Comparison of ENCODE assay signal across 8 mouse cellular contexts in genomic region chr1:55130943-55131401, GRCm38 (mm10). TPM values are rescaled to one million over a fixed set of nuclear protein-coding genes. Genes with fewer than 3 reads are reported as not detected.
DNase-seq lines count a peak whose midpoint lies in the region; ATAC-seq and TF ChIP-seq lines count a peak whose summit lies in the region.

Mob4 (plus strand) TSS chr1:55131231.

- H3K4me1 ChIP-seq in forebrain, embryonic 15.5 days, result peaks cover 14% of the 10 kb centered on the region
- H3K4me1 ChIP-seq in lung, adult 2 months (ENCODE audit: control insufficient read depth, insufficient read depth, low read length), result peaks cover 7% of the 10 kb centered on the region

- peak within 1 kb of the TSS; percentile 64 for H3K4me2 ChIP-seq in forebrain, embryonic 15.5 days (replicated peaks)

- DNase-seq in ES-CJ7 (ENCODE audit: low read depth, low spot score), result peak; percentile 94
- peak; percentile 93 for DNase-seq in cerebellum, adult 11 months
- DNase-seq in heart, postnatal 25 days (ENCODE audit: low spot score), result peak; percentile 84
- DNase-seq in layer of hippocampus, adult 18-20 months (ENCODE audit: low spot score in 2 of 2), result peak; percentile 87 to 91
- DNase-seq in lung, adult 2 months, result peak; percentile 93
- DNase-seq in thymus, adult 18-20 months, result peak; percentile 82 to 83

- H3K36me3 ChIP-seq in forebrain, embryonic 15.5 days, result no peaks in the 10 kb centered on the region

- H3K27ac ChIP-seq in forebrain, embryonic 15.5 days (replicated peaks), result peak within 1 kb of the TSS; percentile 97

- TF ChIP-seq POLR2A in lung, adult 2 months (IDR thresholded peaks at IDR 0.05; ENCODE audit: borderline replicate concordance, extremely low read depth, low read depth, low read length), result peak; percentile 76; the same call in 1 of the 2 replicates

- H3K4me3 ChIP-seq in forebrain, embryonic 15.5 days, result peak within 1 kb of the TSS; percentile 77
- peak within 1 kb of the TSS; percentile 97 for H3K4me3 ChIP-seq in lung, adult 2 months (replicated peaks; ENCODE audit: extremely low read depth, low read depth, low read length)

- intact Hi-C loops in heart, postnatal 25 days (cut with DNase I), result loop anchor here (1.0 to 5.0 kb wide), 3 partner anchors 44 to 104 kb away; partner anchors contain the start of gene Sf3b1

- under 1% methylated on average over 37 of the region's 42 CpGs for WGBS in forebrain, embryonic 15.5 days
- under 1% methylated on average over 42 of the region's 42 CpGs for WGBS in lung, adult 2 months

- no peaks in the 10 kb centered on the region for H3K9me3 ChIP-seq in forebrain, embryonic 15.5 days

- H3K27me3 ChIP-seq in forebrain, embryonic 15.5 days, result no peaks in the 10 kb centered on the region

- TF ChIP-seq CTCF in lung, adult 2 months (IDR thresholded peaks at IDR 0.05; ENCODE audit: insufficient read depth, low read length), result no peak

- peak; percentile 98 for ATAC-seq in forebrain, embryonic 15.5 days (replicated peaks)
- ATAC-seq in neutrophil, adult 5-6 weeks (ENCODE audit: extremely low read depth, insufficient number of reproducible peaks, low FRiP score, poor library complexity, severe bottlenecking), result peak; percentile 94

- peak within 1 kb of the TSS; percentile 98 for H3K9ac ChIP-seq in forebrain, embryonic 15.5 days (replicated peaks)

RNA-seq across cellular contexts. Expression of gene Mob4, which starts in this region (rescaled TPM):
- polyA plus RNA-seq in forebrain, embryonic 15.5 days (2015; fragmentation: Nextera tagmentation; extraction: Ambion mirVana), result 175 and 182 TPM in 2 replicates
- 10 to 100 TPM; 32.5 to 34.4 TPM for total RNA-seq in heart, postnatal 25 days (2021)
- total RNA-seq in layer of hippocampus, adult 18-20 months (2021), result 10 to 100 TPM; 54.8 to 55.1 TPM
- polyA plus RNA-seq in lung, adult 2 months (2012; rRNA removed), result 7.0 and 11.1 TPM in 2 replicates
- total RNA-seq in neutrophil, adult 5-6 weeks (2017), result 60.0 and 85.0 TPM in 2 replicates

Comparison
In these comparisons a context has a peak if more than half of its experiments do, and no peak if none do; other contexts are left out.
1. Peak in every context shown above with its lines: DNase-seq, ATAC-seq, H3K4me3 ChIP-seq and H3K27ac ChIP-seq.
2. RNA of gene Mob4 (polyA plus RNA-seq): 175 to 182 TPM in forebrain, embryonic 15.5 days; 7.0 to 11.1 TPM in lung, adult 2 months; every median in the first group is over 10 times any median in the second.